Mouse (Mus musculus) midbrain, embryonic 16.5 days (tissue): ENCODE results near the gene Ripk1. TPM values are rescaled to one million over a fixed set of nuclear protein-coding genes. Genes with fewer than 3 reads are reported as not detected.
A peak's percentile ranks its signal among the peaks of the same experiment; 100 is the strongest.

Experiments
- ATAC-seq: fragments of 200-750 bp; cut with Nextera tagmentation; 2 replicates; pipeline ENCODE4 v1.8.0; 2017; ENCODE audit warnings: moderate TSS enrichment
- H3K27ac ChIP-seq: fragments of 300-500 bp; sonication (generic); 2 replicates; pipeline ENCODE4 v1.5.1; 2014; ENCODE audit warnings: mild to moderate bottlenecking, low read length, mixed read lengths
- H3K27me3 ChIP-seq: fragments of 300-500 bp; sonication (generic); 2 replicates; pipeline ENCODE4 v1.6.1; 2014; ENCODE audit warnings: low read depth, low read length, mixed read lengths; ENCODE audit not compliant: control insufficient read depth, insufficient read depth
- H3K36me3 ChIP-seq: fragments of 300-500 bp; sonication (generic); 2 replicates; pipeline ENCODE4 v1.6.1; 2014; ENCODE audit warnings: mild to moderate bottlenecking, low read length, moderate library complexity, mixed read lengths; ENCODE audit not compliant: control insufficient read depth, insufficient read depth
- H3K4me1 ChIP-seq: fragments of 300-500 bp; sonication (generic); 2 replicates; pipeline ENCODE4 v1.6.1; 2014; ENCODE audit warnings: mild to moderate bottlenecking, low read length, mixed read lengths; ENCODE audit not compliant: control insufficient read depth, insufficient read depth
- H3K4me2 ChIP-seq: fragments of 300-500 bp; sonication (generic); 2 replicates; pipeline ENCODE4 v1.6.1; 2014; ENCODE audit warnings: mild to moderate bottlenecking, low read length, mixed read lengths
- H3K4me3 ChIP-seq: fragments of 300-500 bp; sonication (generic); 2 replicates; pipeline ENCODE4 v1.5.1; 2014; ENCODE audit warnings: low read depth, mild to moderate bottlenecking, low read length, moderate library complexity, mixed read lengths
- H3K9ac ChIP-seq: fragments of 300-500 bp; sonication (generic); 2 replicates; pipeline ENCODE4 v1.6.1; 2014; ENCODE audit warnings: low read depth, low read length, mixed read lengths
- H3K9me3 ChIP-seq: fragments of 300-500 bp; sonication (generic); replicated peaks from 2 replicates; pipeline ENCODE4 v1.6.1; 2014; ENCODE audit warnings: mild to moderate bottlenecking, low read length, mixed read lengths; ENCODE audit not compliant: control insufficient read depth, poor library complexity, severe bottlenecking
- WGBS: fragments of 180-500 bp; shearing (Covaris S2); extraction: QIAGEN DNeasy Blood & Tissue Kit; methylation state at CpG from one replicate; pipeline ENCODE4 v1.1.7; 2014; 5-methylcytosine and 5-hydroxymethylcytosine counted together
- polyA plus RNA-seq: library from polyadenylated mRNA; unstranded; fragments of >200 nt; fragmentation: Nextera tagmentation; extraction: Ambion mirVana; gene quantifications from 2 replicates; pipeline ENCODE4 v1.2.1, GENCODE M21; 2015

Ripk1 gene
- polyA plus RNA-seq, 1 experiment from 2014 or later, result 6.4 TPM

DNA sequence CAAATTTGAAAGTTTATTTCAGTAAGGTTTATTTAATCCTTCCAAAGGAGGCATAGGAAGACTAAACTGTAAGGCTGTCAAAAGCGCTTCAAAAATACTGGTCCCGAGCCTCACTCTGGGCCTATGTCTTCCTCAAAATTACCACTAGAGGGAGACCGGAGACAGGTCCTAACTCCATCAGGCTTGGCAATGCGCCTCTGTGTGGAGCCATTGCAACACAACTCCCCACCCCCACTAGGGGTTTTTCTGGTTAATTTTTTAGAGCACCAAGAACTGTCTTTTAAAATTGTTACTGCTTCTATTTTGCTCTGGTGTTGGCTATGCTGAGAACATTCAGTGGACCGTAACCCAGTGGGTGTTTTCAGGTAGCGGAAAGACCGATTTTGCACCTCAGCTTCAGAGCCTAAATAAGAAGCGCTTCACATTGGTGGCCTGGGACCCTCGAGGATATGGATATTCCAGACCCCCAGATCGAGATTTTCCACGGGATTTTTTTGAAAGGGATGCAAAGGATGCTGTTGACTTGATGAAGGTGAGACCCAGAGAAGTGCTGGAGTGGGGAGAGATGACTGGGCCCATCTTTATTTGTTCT lies 44.4 kb downstream of the Ripk1 start:
- peak; percentile 95 for ATAC-seq
- Histone ChIP-seq H3K27ac (no peak overlapping the region), H3K36me3 (peaks cover 2% of the 10 kb centered on the region; the same call in 1 of the 2 replicates), H3K27me3 (no peaks in the 10 kb centered on the region), H3K4me1 (no peaks in the 10 kb centered on the region), H3K9ac (no peak overlapping the region), H3K4me3 (no peak overlapping the region), H3K4me2 (no peak overlapping the region), H3K9me3 (no peaks in the 10 kb centered on the region)
- whole genome bisulfite sequencing, result 38% methylated on average over 11 of the region's 11 CpGs

DNA sequence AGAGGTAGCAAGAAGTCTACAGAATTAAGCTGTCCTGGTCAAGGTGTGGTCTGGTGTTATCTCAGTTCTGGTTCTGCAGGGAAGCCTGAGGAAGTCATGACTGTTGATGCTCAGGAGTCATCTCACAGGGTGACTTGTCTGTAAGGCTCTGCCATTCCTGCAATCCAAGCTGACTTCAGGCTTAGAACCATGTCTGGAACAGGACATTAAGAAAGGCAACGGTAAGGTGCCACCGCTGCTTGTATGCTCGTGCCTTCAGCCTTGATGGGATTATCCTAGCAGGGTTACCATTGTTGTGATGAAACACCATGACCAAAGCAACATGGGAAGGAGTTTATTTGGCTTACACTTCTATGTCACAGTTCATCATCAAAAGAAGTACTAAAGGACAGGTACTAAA lies 45.4 kb downstream of the Ripk1 start:
- Histone ChIP-seq H3K27me3 (no peaks in the 10 kb centered on the region), H3K9me3 (no peaks in the 10 kb centered on the region), H3K4me2 (no peak overlapping the region), H3K4me3 (no peak overlapping the region), H3K36me3 (peaks cover 7% of the 10 kb centered on the region; the same call in 1 of the 2 replicates), H3K27ac (no peak overlapping the region), H3K9ac (no peak overlapping the region), H3K4me1 (no peaks in the 10 kb centered on the region)
- WGBS, result 59% methylated on average over 3 of the region's 3 CpGs
- no peak for ATAC-seq

DNA sequence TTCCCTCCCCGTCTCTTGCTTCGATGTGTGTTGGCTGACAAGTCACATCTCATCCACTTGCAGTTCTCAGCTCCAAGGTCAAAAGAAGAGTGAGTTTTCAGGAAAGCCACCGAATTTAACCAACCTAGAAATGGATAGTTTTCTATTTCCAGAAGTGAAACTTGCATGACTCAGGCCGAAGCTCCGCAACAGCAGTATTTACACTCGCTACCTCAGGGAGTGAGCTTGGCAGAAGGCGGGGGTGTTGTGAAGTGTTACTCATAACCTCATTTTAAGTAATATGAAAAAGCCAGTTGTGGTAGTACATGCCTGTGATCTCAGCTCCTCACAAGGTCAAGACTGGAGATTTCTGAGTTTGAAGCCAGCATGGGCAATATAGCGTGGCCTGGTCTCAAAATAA lies 48.3 kb downstream of the Ripk1 start:
- H3K27ac ChIP-seq, result no peak overlapping the region
- H3K4me2 ChIP-seq, result no peak overlapping the region
- H3K27me3 ChIP-seq, result no peaks in the 10 kb centered on the region
- WGBS, result 95% methylated on average over 8 of the region's 8 CpGs
- H3K4me3 ChIP-seq, result no peak overlapping the region
- no peak overlapping the region for H3K9ac ChIP-seq
- H3K9me3 ChIP-seq, result no peaks in the 10 kb centered on the region
- peaks cover 20% of the 10 kb centered on the region; the same call in 1 of the 2 replicates for H3K36me3 ChIP-seq
- no peak for ATAC-seq
- no peaks in the 10 kb centered on the region for H3K4me1 ChIP-seq

DNA sequence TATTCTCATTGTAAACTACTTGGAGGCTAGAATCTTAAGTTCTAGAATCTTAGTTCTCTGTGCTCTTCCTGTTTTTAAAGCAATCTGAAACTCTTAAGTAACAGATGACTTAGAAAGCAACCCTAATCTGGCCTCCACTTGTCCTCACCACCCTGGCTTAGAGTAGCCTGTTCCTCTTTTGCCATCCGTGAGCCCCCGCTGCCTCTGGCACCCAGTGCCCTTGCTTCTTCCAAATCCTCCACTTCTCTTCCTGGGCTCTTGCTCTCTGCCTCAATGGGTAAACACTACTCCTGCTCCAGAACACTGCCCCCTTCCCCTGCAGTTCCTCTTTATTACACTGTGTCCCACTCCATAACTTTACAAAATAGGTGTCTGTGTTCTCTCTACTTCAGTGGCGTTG lies 49.5 kb downstream of the Ripk1 start:
- no peak overlapping the region for H3K27ac ChIP-seq
- H3K4me3 ChIP-seq, result no peak overlapping the region
- no peaks in the 10 kb centered on the region for H3K4me1 ChIP-seq
- no peaks in the 10 kb centered on the region for H3K9me3 ChIP-seq
- WGBS, result 100% methylated on average over 3 of the region's 3 CpGs
- H3K27me3 ChIP-seq, result no peaks in the 10 kb centered on the region
- H3K9ac ChIP-seq, result no peak overlapping the region
- peaks cover 24% of the 10 kb centered on the region; the same call in 1 of the 2 replicates for H3K36me3 ChIP-seq
- no peak overlapping the region for H3K4me2 ChIP-seq
- no peak for ATAC-seq

DNA sequence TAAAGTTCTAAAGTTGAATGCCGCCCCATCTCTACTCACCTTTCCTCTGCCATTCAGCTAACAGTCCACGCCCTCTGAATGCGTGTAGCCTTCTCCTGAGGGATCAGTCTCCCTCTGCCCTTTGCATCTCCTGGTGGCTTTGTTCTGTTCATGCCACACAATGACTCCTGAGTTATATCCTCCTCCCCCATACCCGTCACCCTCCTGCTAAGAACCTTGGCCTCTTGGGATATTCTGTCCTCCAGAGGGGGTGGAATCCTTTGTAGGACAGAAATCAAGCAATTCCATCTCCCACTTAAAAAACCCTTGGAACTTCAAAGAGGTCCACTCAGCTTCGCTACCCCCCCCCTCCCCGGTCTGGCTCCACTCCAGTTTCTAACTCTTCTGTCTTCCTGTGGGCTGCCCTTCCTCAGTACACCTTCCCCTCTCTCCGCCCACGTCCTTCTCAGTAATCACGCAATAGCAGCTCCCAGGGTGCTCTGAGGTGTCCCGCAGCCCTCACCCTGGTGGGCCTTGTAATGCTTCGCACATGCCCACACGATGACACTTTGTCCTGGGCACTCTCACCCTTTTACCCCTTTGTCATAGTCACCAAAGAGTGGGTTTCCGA lies 51.6 kb downstream of the Ripk1 start:
- Histone ChIP-seq H3K9ac (no peak overlapping the region), H3K4me1 (no peaks in the 10 kb centered on the region), H3K27ac (no peak overlapping the region), H3K9me3 (no peaks in the 10 kb centered on the region), H3K4me2 (no peak overlapping the region), H3K4me3 (no peak overlapping the region), H3K36me3 (peaks cover 22% of the 10 kb centered on the region; the same call in 1 of the 2 replicates), H3K27me3 (no peaks in the 10 kb centered on the region)
- ATAC-seq, result no peak
- WGBS, result 81% methylated on average over 13 of the region's 13 CpGs

DNA sequence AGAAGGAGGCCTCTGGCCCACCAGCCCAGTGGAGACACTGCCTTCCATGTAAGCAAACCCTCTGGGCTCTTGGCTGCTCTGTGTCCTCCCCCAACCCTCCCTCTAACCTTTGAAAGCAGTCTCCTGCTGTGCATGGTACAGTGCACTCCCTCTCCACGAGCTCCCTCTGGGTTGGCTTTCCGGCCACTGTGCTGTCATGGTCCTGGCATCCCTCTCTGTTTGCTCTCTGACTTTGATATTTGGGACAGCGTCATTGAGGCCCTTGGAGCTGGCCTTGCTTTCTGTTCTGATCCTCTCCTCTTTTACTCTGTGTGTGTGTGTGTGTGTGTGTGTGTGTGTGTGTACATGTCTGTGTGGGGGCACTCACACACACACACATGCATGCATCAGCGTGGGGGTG lies 52.2 kb downstream of the Ripk1 start:
- H3K4me3 ChIP-seq, result no peak overlapping the region
- H3K36me3 ChIP-seq, result peaks cover 22% of the 10 kb centered on the region; the same call in 1 of the 2 replicates
- no peak overlapping the region for H3K27ac ChIP-seq
- H3K9me3 ChIP-seq, result no peaks in the 10 kb centered on the region
- no peaks in the 10 kb centered on the region for H3K27me3 ChIP-seq
- no peaks in the 10 kb centered on the region for H3K4me1 ChIP-seq
- no peak for ATAC-seq
- H3K9ac ChIP-seq, result no peak overlapping the region
- 59% methylated on average over 4 of the region's 4 CpGs for WGBS
- H3K4me2 ChIP-seq, result no peak overlapping the region

DNA sequence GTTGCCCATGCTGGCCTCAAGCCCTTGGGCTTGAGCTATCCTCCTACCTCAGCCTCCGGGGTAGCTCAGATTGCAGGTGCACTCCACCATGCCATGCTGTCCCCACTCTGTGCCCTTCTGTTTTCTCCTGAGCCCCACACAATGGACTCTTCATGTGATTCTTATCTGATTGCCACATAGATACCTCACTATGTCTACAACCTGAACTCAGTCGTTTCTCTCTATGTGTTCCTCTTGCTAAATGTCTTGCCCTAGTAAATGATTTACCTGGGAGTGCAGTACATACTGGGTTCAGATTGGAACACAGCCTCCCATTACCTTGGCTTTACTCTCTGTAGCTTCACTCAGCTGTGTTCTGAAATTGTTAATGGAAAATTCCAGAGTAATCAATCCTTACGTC lies 52.8 kb downstream of the Ripk1 start:
- H3K4me1 ChIP-seq, result no peaks in the 10 kb centered on the region
- ATAC-seq, result no peak

DNA sequence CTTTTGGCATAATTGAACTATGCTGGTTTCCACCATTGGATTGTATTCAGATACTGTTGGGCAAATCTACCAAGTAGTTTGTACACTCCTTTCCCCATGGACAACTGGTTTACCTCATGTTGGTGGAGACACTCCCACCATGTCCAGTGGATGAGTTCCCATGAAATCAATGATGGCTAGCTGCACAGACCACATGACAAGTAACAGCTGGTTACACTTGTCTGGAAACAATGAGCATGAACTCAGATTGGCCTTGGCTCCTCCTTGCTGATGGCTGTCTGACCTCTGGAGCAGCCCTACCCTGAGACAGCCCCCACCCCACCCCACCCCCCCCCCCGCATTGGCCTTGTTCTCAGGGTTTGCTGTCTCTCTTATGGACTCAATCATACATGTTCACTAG lies 55.1 kb downstream of the Ripk1 start:
- Histone ChIP-seq H3K27ac (no peak overlapping the region), H3K9ac (no peak overlapping the region), H3K9me3 (no peaks in the 10 kb centered on the region), H3K36me3 (peaks cover 25% of the 10 kb centered on the region), H3K4me3 (no peak overlapping the region), H3K4me2 (no peak overlapping the region), H3K27me3 (no peaks in the 10 kb centered on the region), H3K4me1 (no peaks in the 10 kb centered on the region)
- no peak for ATAC-seq
- 88% methylated on average over 1 of the region's 1 CpGs for WGBS

More for the DNA sequence above, 52.8 kb downstream of the Ripk1 start:
- no peak overlapping the region for H3K4me2 ChIP-seq
- no peaks in the 10 kb centered on the region for H3K9me3 ChIP-seq
- no peak overlapping the region for H3K4me3 ChIP-seq
- no peak overlapping the region for H3K27ac ChIP-seq
- H3K9ac ChIP-seq, result no peak overlapping the region
- 91% methylated on average over 3 of the region's 3 CpGs for WGBS
- H3K27me3 ChIP-seq, result no peaks in the 10 kb centered on the region
- peaks cover 22% of the 10 kb centered on the region; the same call in 1 of the 2 replicates for H3K36me3 ChIP-seq

DNA sequence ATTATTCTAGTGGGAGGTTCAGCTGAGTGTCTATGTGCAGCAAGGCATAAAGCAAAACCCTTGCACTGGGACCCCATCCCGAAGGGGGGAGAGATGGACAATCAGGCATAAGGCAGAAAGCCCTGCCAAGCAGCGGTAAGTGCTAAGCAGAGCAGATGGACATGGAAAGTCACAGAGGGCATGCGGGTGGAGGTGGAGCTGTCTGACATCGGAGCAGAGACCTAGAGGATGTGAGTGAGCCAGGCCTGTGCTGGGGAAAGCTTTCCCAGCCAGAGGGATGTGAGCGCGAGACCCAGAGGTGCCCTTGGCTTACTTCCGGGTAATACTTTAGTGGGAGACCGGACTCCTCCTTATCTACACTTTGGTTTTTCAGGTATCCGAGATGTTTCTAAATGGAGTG lies 57.9 kb downstream of the Ripk1 start:
- H3K4me3 ChIP-seq, result no peak overlapping the region
- H3K27ac ChIP-seq, result no peak overlapping the region
- no peaks in the 10 kb centered on the region for H3K27me3 ChIP-seq
- no peaks in the 10 kb centered on the region for H3K4me1 ChIP-seq
- WGBS, result 88% methylated on average over 9 of the region's 9 CpGs
- H3K36me3 ChIP-seq, result peaks cover 13% of the 10 kb centered on the region
- no peak overlapping the region for H3K9ac ChIP-seq
- H3K9me3 ChIP-seq, result no peaks in the 10 kb centered on the region
- no peak for ATAC-seq
- H3K4me2 ChIP-seq, result no peak overlapping the region
